Mouse (Mus musculus): ENCODE data around the gene Mgat5b. TPM values are rescaled to one million over a fixed set of nuclear protein-coding genes. Genes with fewer than 3 reads are reported as not detected.

Gene Mgat5b
- total RNA-seq, 2 experiments from 2014 or later, result 51.0 to 51.2 TPM

DNA sequence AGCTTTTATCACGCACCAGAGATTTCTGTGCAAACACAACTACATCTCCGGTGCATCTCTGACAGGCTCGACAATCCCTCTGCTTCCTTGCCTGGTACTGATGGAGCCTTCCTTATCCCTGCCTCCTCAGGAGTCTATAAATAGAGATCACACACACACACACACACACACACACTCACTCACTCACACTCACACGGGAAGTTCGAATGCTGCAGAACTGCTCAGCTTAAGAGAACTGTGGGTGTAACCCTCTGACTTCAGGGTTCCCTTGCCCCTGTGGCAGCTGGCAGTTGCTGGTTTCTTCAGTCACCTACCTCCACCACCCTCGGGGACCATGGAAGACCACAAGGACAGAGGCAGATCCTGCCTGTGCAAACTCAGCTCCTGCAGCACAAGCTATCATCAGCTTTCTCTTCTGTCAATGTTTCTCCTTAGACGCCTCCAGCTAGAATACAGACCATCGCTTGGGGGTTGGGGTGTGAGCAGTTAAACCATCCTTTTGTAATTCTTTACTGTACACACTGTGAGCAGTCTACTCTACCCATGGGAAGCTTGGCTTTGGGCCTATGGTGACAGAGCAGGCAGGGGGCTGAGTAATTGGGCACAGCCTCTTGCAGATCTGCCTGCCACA, 111.9 kb downstream of the Mgat5b start:
- peak in 1 of 2 experiments; percentile 52 for DNase-seq (ENCODE audit: low spot score in 2 of 2)
- no peak for TF ChIP-seq CTCF (conservative IDR thresholded peaks at IDR 0.05)
- Histone ChIP-seq H3K27ac (peak overlapping the region; percentile 87), H3K4me3 (no peak overlapping the region)

DNA sequence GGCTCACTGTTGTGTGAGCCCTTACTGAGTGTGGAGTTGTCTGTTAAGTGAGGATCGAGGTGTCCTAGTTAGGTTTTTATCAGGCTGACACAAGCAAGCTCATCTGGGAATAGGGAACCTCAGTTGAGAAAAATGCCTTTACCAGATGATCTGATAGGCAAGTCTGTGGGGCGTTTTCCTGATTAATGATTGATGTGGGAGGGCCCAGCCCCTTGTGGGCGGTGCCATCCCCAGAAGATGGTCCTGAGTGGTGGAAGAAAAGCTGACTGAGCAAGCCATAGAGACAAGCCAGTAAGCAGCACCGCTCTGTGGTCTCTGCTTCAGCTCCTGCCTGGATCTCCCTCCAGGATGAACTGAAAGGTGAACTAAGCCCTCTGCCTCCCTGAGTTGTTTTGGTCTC, 112.6 kb downstream of the Mgat5b start:
- peak overlapping the region; percentile 87 for H3K27ac ChIP-seq
- peak; percentile 30 to 50 for DNase-seq (ENCODE audit: low spot score in 2 of 2)
- TF ChIP-seq CTCF (conservative IDR thresholded peaks at IDR 0.05), result no peak
- no peak overlapping the region for H3K4me3 ChIP-seq

DNA sequence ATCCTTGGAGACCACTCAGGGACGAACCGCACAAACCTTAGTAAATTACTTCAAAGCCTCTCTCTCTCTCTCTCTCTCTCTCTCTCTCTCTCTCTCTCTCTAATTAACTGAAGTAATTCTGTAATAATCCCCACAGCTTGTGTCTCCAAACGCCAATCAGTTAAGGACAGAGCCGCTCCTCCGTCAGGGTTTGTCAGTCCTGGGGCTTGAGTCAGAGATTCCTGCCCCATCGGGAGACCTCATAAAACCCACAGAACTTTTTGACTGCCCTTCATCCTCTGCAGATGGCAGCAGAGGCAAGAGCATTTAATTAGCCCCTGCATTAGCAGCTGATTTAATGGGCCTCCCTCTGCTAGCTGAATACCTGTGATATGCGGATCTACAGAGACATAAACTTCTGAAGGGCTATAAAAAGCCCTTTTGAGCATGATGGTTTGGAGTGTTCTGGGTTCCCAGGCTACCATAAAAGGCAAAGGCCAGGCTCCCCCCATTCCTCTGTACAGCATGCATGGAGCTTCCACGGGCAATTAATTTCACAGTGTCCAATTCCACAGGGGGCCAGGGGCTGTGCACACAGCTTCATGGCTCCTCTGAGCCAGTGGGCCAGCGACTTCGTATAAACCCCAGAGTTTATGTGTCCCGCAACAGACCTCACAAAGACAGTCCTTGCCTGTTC, 117.1 kb downstream of the Mgat5b start:
- Histone ChIP-seq H3K4me3 (no peak overlapping the region), H3K27ac (no peak overlapping the region)
- DNase-seq (ENCODE audit: low spot score in 2 of 2), result no peak
- TF ChIP-seq CTCF (conservative IDR thresholded peaks at IDR 0.05), result no peak

Other genes starting within 250 kb of the Mgat5b start
- gene St6galnac1, start 143.4 kb upstream of the Mgat5b start, total RNA-seq (2021), result not detected
- 10 to 100 TPM; 20.0 to 23.4 TPM for gene Mxra7, start 90.8 kb upstream of the Mgat5b start, total RNA-seq (2021)
- gene Mettl23, start 75.6 kb upstream of the Mgat5b start, total RNA-seq (2021), result 10 to 100 TPM; 23.0 to 26.8 TPM
- gene Jmjd6, start 75.4 kb upstream of the Mgat5b start, total RNA-seq (2021), result 10 to 100 TPM; 26.2 to 32.2 TPM
- gene Mfsd11, start 66.4 kb upstream of the Mgat5b start, total RNA-seq (2021), result 10 to 100 TPM; 41.0 to 41.6 TPM
- gene Srsf2, start 65.8 kb upstream of the Mgat5b start, total RNA-seq (2021), result 100 to 1,000 TPM; 163 to 180 TPM
- 100 to 1,000 TPM; 226 to 239 TPM for gene Sec14l1, start 196.3 kb downstream of the Mgat5b start, total RNA-seq (2021)

Measured in layer of hippocampus, adult 2 months (tissue).